Mouse (Mus musculus) embryonic facial prominence, embryonic 11.5 days (tissue): ENCODE data around the gene Gm3435. TPM values are rescaled to one million over a fixed set of nuclear protein-coding genes. Genes with fewer than 3 reads are reported as not detected.
A peak's percentile ranks its signal among the peaks of the same experiment; 100 is the strongest.
"Not testable (repeated sequence)": the region's sequence is repeated elsewhere in the genome, so short reads cannot be mapped to it uniquely, and the experiment has no call there.

Source experiments
- ATAC-seq: fragments of 200-750 bp; cut with Nextera tagmentation; replicated peaks from 2 replicates; pipeline ENCODE4 v1.8.0; 2017; ENCODE audit warnings: low read depth; ENCODE audit not compliant: insufficient number of reproducible peaks, low FRiP score, low TSS enrichment
- DNase-seq: peaks from one replicate; pipeline ENCODE4 v3.0.0-alpha.2; 2015; ENCODE audit warnings: low spot score
- H3K27ac ChIP-seq: fragments of 300-500 bp; sonication (generic); replicated peaks from 2 replicates; pipeline ENCODE4 v1.5.1; 2014; ENCODE audit warnings: mild to moderate bottlenecking, low read depth, low read length, control low read depth
- H3K27me3 ChIP-seq: fragments of 300-500 bp; sonication (generic); 2 replicates; pipeline ENCODE4 v1.6.1; 2014; ENCODE audit warnings: mild to moderate bottlenecking, low read length, moderate library complexity, mixed read lengths; ENCODE audit not compliant: control insufficient read depth, insufficient read depth
- H3K36me3 ChIP-seq: fragments of 300-500 bp; sonication (generic); replicated peaks from 2 replicates; pipeline ENCODE4 v1.6.1; 2014; ENCODE audit warnings: low read depth, mild to moderate bottlenecking, low read length, moderate library complexity, mixed read lengths; ENCODE audit not compliant: control insufficient read depth, insufficient read depth
- H3K4me1 ChIP-seq: fragments of 300-500 bp; sonication (generic); 2 replicates; pipeline ENCODE4 v1.6.1; 2014; ENCODE audit warnings: low read length, mixed read lengths; ENCODE audit not compliant: control insufficient read depth, insufficient read depth
- H3K4me2 ChIP-seq: fragments of 300-500 bp; sonication (generic); 2 replicates; pipeline ENCODE4 v1.6.1; 2014; ENCODE audit warnings: low read depth, mild to moderate bottlenecking, control low read depth, low read length, moderate library complexity
- H3K4me3 ChIP-seq: fragments of 300-500 bp; sonication (generic); 2 replicates; pipeline ENCODE4 v1.5.1; 2014; ENCODE audit warnings: low read depth, low read length, control low read depth
- H3K9ac ChIP-seq: fragments of 300-500 bp; sonication (generic); replicated peaks from 2 replicates; pipeline ENCODE4 v1.6.1; 2014; ENCODE audit warnings: mild to moderate bottlenecking, control low read depth, low read length
- H3K9me3 ChIP-seq: fragments of 300-500 bp; sonication (generic); replicated peaks from 2 replicates; pipeline ENCODE4 v1.6.1; 2016; ENCODE audit warnings: mild to moderate bottlenecking, low read length, inconsistent platforms, mixed read lengths; ENCODE audit not compliant: control insufficient read depth
- WGBS: fragments of 180-500 bp; shearing (Covaris S2); extraction: QIAGEN DNeasy Blood & Tissue Kit; methylation state at CpG from one replicate; pipeline ENCODE4 v1.1.7; 2014; 5-methylcytosine and 5-hydroxymethylcytosine counted together
- polyA plus RNA-seq: library from polyadenylated mRNA; unstranded; fragments of >200 nt; fragmentation: Nextera tagmentation; extraction: Ambion mirVana; gene quantifications from 2 replicates; pipeline ENCODE4 v1.2.1, GENCODE M21; 2014

Gm3435 gene
- polyA plus RNA-seq, 1 experiment from 2014 or later: 6.1 TPM

DNA sequence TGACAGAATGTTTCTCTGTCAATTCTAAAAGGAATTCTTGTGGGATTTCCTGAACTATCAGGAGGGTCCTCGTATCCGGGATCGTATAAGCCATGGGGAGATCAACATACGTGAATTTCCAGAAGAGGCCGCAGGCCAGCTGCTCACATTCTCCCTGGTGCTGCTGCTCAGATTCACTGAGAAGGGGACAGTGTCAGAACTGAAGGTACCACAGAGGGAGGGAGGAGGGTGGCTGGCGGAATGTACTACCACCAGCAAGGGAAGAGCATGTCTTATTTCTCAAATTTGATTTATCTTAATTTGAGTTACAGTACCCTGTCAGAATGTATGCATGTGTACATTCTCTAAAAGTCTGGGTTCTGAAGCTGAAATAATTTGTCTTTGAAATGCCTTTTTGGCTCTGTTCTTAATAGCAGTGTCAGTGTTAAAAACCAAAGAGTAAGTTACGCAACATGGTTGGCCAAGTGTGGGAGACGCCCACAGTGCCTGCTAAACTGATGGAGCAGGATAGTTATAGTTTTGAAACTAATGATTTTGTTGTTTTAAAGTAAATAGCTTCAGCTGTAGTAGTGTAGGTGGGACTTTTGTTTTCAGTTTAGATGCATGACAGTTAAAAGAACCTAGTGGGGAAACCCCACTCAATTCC, 43.3 kb downstream of the Gm3435 start:
- H3K4me1 ChIP-seq, H3K27ac ChIP-seq, H3K27me3 ChIP-seq, H3K4me3 ChIP-seq, H3K4me2 ChIP-seq, ATAC-seq, H3K9ac ChIP-seq, H3K9me3 ChIP-seq, H3K36me3 ChIP-seq, DNase-seq: not testable (repeated sequence)
- 84% methylated on average over 5 of the region's 8 CpGs for WGBS

DNA sequence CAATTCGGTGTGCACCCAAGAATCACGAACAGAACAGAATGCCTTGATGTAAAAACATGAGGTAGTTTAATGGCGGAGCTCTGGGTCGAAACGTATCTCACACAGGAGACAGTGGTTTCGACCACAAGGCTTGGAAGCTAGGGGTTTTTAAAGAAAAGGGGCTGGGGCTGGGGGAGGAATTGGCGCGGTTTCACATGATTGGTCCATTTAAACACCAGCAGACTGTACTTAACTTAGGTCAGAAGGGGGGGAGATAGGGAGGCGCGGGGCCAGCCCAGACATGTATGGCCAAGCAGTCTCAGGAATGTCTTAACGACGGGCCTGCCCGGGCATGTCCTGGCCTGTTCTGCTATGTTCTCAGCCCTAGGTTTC, 43.8 kb downstream of the Gm3435 start:
- H3K27ac ChIP-seq, DNase-seq, H3K9me3 ChIP-seq, H3K4me3 ChIP-seq, H3K4me2 ChIP-seq, H3K27me3 ChIP-seq, ATAC-seq, H3K9ac ChIP-seq, H3K36me3 ChIP-seq, H3K4me1 ChIP-seq: not testable (repeated sequence)
- 86% methylated on average over 12 of the region's 13 CpGs for WGBS

- ATAC-seq: no peak
- no peak overlapping the region for H3K27ac ChIP-seq
- H3K9me3 ChIP-seq: no peaks in the 10 kb centered on the region
- no peak overlapping the region for H3K4me2 ChIP-seq
- H3K4me1 ChIP-seq: no peaks in the 10 kb centered on the region
- DNase-seq: no peak
- H3K36me3 ChIP-seq: peaks cover 2% of the 10 kb centered on the region; the same call in 1 of the 2 replicates
- no peak overlapping the region for H3K9ac ChIP-seq
- no peaks in the 10 kb centered on the region for H3K27me3 ChIP-seq
- no peak overlapping the region for H3K4me3 ChIP-seq
- WGBS: 82% methylated on average over 4 of the region's 4 CpGs
Observed at GRCm38 (mm10) chr17:15055925-15056324, 45.9 kb downstream of the Gm3435 start.

GRCm38 (mm10) chr17:15058161-15058591, 48.2 kb downstream of the Gm3435 start:
- no peak for DNase-seq
- Histone ChIP-seq H3K9ac (no peak overlapping the region), H3K9me3 (no peaks in the 10 kb centered on the region), H3K4me2 (no peak overlapping the region), H3K27me3 (no peaks in the 10 kb centered on the region), H3K36me3 (peaks cover 2% of the 10 kb centered on the region; the same call in 1 of the 2 replicates), H3K27ac (no peak overlapping the region), H3K4me3 (no peak overlapping the region), H3K4me1 (no peaks in the 10 kb centered on the region)
- 90% methylated on average over 5 of the region's 5 CpGs for WGBS
- no peak for ATAC-seq

DNA sequence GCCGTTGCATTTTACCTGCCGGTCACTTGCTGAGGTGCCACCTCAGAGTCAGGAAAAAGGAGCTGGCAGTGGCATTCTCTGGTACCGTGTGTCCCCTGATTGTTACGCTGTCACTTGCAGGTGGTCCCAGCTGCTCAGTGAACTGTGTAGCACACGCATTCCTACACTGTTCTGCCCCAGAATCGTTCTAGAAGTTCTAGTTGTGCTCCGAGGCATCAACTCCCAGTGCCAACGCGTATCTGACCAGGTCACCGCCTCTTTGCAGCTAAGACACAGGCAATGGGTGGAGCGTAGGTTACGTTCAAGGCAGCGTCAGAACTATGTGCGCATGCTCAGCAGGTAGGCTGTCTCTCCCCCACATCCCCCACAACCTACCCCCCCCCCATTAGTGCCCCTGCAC, 49.7 kb downstream of the Gm3435 start:
- H3K4me2 ChIP-seq: no peak overlapping the region
- H3K4me3 ChIP-seq: no peak overlapping the region
- H3K27me3 ChIP-seq: no peaks in the 10 kb centered on the region
- no peaks in the 10 kb centered on the region for H3K9me3 ChIP-seq
- no peak overlapping the region for H3K9ac ChIP-seq
- H3K27ac ChIP-seq: no peak overlapping the region
- H3K4me1 ChIP-seq: no peaks in the 10 kb centered on the region
- ATAC-seq (no peak), DNase-seq (no peak)
- H3K36me3 ChIP-seq: peaks cover 2% of the 10 kb centered on the region; the same call in 1 of the 2 replicates
- WGBS: 94% methylated on average over 14 of the region's 14 CpGs

GRCm38 (mm10) chr17:15060356-15060755, 50.4 kb downstream of the Gm3435 start:
- Histone ChIP-seq H3K4me2 (no peak overlapping the region), H3K27me3 (no peaks in the 10 kb centered on the region), H3K9me3 (no peaks in the 10 kb centered on the region), H3K36me3 (peaks cover 2% of the 10 kb centered on the region; the same call in 1 of the 2 replicates), H3K4me3 (no peak overlapping the region), H3K9ac (no peak overlapping the region), H3K27ac (no peak overlapping the region), H3K4me1 (no peaks in the 10 kb centered on the region)
- WGBS: 87% methylated on average over 6 of the region's 6 CpGs
- DNase-seq: no peak
- ATAC-seq: no peak

- no peaks in the 10 kb centered on the region for H3K4me1 ChIP-seq
- H3K4me2 ChIP-seq: no peak overlapping the region
- H3K9ac ChIP-seq: no peak overlapping the region
- no peak overlapping the region for H3K4me3 ChIP-seq
- ATAC-seq (peak; percentile 75), DNase-seq (peak; percentile 79)
- no peaks in the 10 kb centered on the region for H3K27me3 ChIP-seq
- 42% methylated on average over 13 of the region's 13 CpGs for WGBS
- H3K9me3 ChIP-seq: no peaks in the 10 kb centered on the region
- no peak overlapping the region for H3K27ac ChIP-seq
- no peaks in the 10 kb centered on the region for H3K36me3 ChIP-seq
Observed at GRCm38 (mm10) chr17:15065391-15066024, 55.5 kb downstream of the Gm3435 start.

- no peak overlapping the region for H3K9ac ChIP-seq
- ATAC-seq (peak; percentile 84), DNase-seq (peak; percentile 17)
- no peak overlapping the region for H3K4me3 ChIP-seq
- H3K4me2 ChIP-seq: no peak overlapping the region
- no peaks in the 10 kb centered on the region for H3K9me3 ChIP-seq
- H3K36me3 ChIP-seq: no peaks in the 10 kb centered on the region
- H3K27ac ChIP-seq: no peak overlapping the region
- 59% methylated on average over 6 of the region's 6 CpGs for WGBS
- no peaks in the 10 kb centered on the region for H3K27me3 ChIP-seq
- no peaks in the 10 kb centered on the region for H3K4me1 ChIP-seq
Observed at GRCm38 (mm10) chr17:15066066-15066465, 56.1 kb downstream of the Gm3435 start.
